Mouse (Mus musculus) olfactory bulb, adult 2 months (tissue): ENCODE measurements around the gene Cela3a.

Experiments
- CTCF ChIP-seq: fragments of 200-500 bp; IDR thresholded peaks from 2 replicates; pipeline ENCODE4 v1.5.1; 2012; ENCODE audit warnings: low read depth, mild to moderate bottlenecking, low read length, moderate library complexity; ENCODE audit not compliant: insufficient read depth
- POLR2A ChIP-seq: fragments of 200-500 bp; IDR thresholded peaks from 2 replicates; pipeline ENCODE4 v1.6.1; 2012; ENCODE audit warnings: mild to moderate bottlenecking, low read depth, low read length, moderate library complexity; ENCODE audit not compliant: insufficient read depth

GRCm38 (mm10) chr4:137438842-137439241, 29.3 kb upstream of the Cela3a start:
- TF ChIP-seq CTCF (no peak), POLR2A (no peak)
